Mouse (Mus musculus): ENCODE data around the gene Gramd4. TPM values are rescaled to one million over a fixed set of nuclear protein-coding genes. Genes with fewer than 3 reads are reported as not detected.
"Not testable (repeated sequence)": the region's sequence is repeated elsewhere in the genome, so short reads cannot be mapped to it uniquely, and the experiment has no call there.

The Gramd4 gene
- polyA plus RNA-seq, 1 experiment from 2014 or later, result 6.4 TPM

DNA sequence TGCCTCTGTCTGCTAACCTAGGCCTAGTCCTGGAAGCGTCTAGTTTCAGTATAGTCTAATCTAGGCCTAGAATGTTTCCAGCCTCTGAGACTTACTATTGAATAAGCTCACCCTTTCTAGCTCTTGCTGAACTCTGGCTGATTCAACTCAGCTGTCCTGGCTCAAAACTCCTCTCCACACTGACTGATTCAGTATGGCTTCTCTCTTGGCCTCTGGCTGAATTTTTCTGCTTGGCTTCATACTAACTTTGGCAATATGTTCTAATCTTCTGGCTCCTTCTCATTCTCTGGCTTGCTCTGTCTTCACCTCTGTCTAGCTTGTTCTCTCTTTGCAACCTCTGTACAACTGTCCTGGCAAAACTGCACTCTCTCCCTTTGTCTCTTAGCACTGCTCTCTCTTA is 35.7 kb downstream of the Gramd4 start:
- no peaks in the 10 kb centered on the region; the same call in 1 of the 2 replicates for H3K36me3 ChIP-seq (ENCODE audit: control insufficient read depth, insufficient read depth)
- no peaks in the 10 kb centered on the region for H3K9me3 ChIP-seq (ENCODE audit: control insufficient read depth)
- no peak overlapping the region for H3K9ac ChIP-seq (ENCODE audit: low read depth, low read length)
- WGBS, result 70% methylated on average over 1 of the region's 1 CpGs
- no peak overlapping the region for H3K27ac ChIP-seq (ENCODE audit: low read depth, low read length)
- H3K4me3 ChIP-seq (ENCODE audit: low read depth, low read length), result no peak overlapping the region
- ATAC-seq, result no peak
- no peak for TF ChIP-seq CTCF (IDR thresholded peaks at IDR 0.05; ENCODE audit: low read depth)
- H3K27me3 ChIP-seq (replicated peaks; ENCODE audit: control insufficient read depth, insufficient read depth, low read length), result no peaks in the 10 kb centered on the region
- peaks cover 17% of the 10 kb centered on the region for H3K4me1 ChIP-seq (replicated peaks; ENCODE audit: control insufficient read depth, insufficient read depth, low read length)
- H3K4me2 ChIP-seq (replicated peaks; ENCODE audit: low read depth), result no peak overlapping the region

DNA sequence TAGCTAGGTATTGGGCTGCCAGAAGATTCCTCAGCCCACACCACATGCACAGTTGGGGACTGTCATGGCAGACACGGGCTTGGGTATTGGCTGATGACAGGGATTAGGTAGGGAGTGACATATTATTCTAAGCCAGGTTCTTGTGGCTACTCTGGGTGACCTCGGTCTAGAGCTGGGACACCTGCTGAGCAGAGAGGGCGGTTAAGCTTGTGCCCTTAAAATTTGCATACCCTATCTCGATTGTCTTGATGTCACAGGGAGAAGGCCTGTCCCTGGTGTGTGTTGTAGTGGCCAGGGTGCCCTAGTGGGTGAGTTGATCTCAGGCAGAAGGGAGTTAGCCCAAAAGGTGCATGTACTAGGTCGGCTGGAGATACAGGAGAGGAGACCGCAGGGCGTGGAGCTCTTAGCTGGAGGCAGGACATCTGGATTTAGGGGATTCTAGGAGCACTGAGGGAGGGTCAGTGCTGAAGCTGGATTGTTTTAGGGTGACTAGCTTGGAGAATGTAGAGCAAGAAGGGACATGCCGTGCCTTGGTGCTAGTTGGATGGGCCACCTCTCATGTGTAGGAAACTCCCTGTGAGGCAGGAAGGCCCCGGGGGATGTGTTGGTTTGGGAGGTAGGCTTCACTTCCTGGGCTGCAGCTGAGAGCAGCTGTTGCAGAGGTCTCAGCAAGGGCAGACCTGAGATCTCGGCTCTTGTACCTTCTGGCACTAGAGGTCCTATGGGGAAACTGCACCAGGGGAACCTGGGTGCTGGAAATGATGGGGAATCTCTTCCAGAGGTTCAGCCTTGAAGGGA is 37.0 kb downstream of the Gramd4 start:
- TF ChIP-seq CTCF (IDR thresholded peaks at IDR 0.05; ENCODE audit: low read depth), result no peak
- no peak overlapping the region for H3K27ac ChIP-seq (ENCODE audit: low read depth, low read length)
- no peak for ATAC-seq
- 72% methylated on average over 10 of the region's 10 CpGs for WGBS
- H3K9me3 ChIP-seq (ENCODE audit: control insufficient read depth), result no peaks in the 10 kb centered on the region
- no peak overlapping the region for H3K4me3 ChIP-seq (ENCODE audit: low read depth, low read length)
- no peak overlapping the region for H3K9ac ChIP-seq (ENCODE audit: low read depth, low read length)
- no peak overlapping the region for H3K4me2 ChIP-seq (replicated peaks; ENCODE audit: low read depth)
- H3K27me3 ChIP-seq (replicated peaks; ENCODE audit: control insufficient read depth, insufficient read depth, low read length), result no peaks in the 10 kb centered on the region
- peaks cover 13% of the 10 kb centered on the region for H3K4me1 ChIP-seq (replicated peaks; ENCODE audit: control insufficient read depth, insufficient read depth, low read length)
- H3K36me3 ChIP-seq (ENCODE audit: control insufficient read depth, insufficient read depth), result no peaks in the 10 kb centered on the region; the same call in 1 of the 2 replicates

- peaks cover 2% of the 10 kb centered on the region; the same call in 1 of the 2 replicates for H3K36me3 ChIP-seq (ENCODE audit: control insufficient read depth, insufficient read depth)
- H3K27me3 ChIP-seq (replicated peaks; ENCODE audit: control insufficient read depth, insufficient read depth, low read length), result no peaks in the 10 kb centered on the region
- peaks cover under 1% of the 10 kb centered on the region for H3K4me1 ChIP-seq (replicated peaks; ENCODE audit: control insufficient read depth, insufficient read depth, low read length)
- no peak overlapping the region for H3K4me3 ChIP-seq (ENCODE audit: low read depth, low read length)
- no peak overlapping the region for H3K4me2 ChIP-seq (replicated peaks; ENCODE audit: low read depth)
- no peak overlapping the region for H3K9ac ChIP-seq (ENCODE audit: low read depth, low read length)
- no peak for TF ChIP-seq CTCF (IDR thresholded peaks at IDR 0.05; ENCODE audit: low read depth)
- 70% methylated on average over 17 of the region's 17 CpGs for WGBS
- H3K9me3 ChIP-seq (ENCODE audit: control insufficient read depth), result no peaks in the 10 kb centered on the region
- ATAC-seq, result no peak
- H3K27ac ChIP-seq (ENCODE audit: low read depth, low read length), result peak overlapping the region; percentile 75
These were observed 38.5 kb downstream of the Gramd4 start for GRCm38 (mm10) chr15:86095722-86096603.

- not testable (repeated sequence) for H3K9me3 ChIP-seq (ENCODE audit: control insufficient read depth); H3K4me2 ChIP-seq (replicated peaks; ENCODE audit: low read depth); H3K36me3 ChIP-seq (ENCODE audit: control insufficient read depth, insufficient read depth); H3K27me3 ChIP-seq (replicated peaks; ENCODE audit: control insufficient read depth, insufficient read depth, low read length); ATAC-seq; H3K9ac ChIP-seq (ENCODE audit: low read depth, low read length); H3K4me3 ChIP-seq (ENCODE audit: low read depth, low read length); H3K4me1 ChIP-seq (replicated peaks; ENCODE audit: control insufficient read depth, insufficient read depth, low read length)
- 90% methylated on average over 5 of the region's 5 CpGs for WGBS
- peak overlapping the region; percentile 75 for H3K27ac ChIP-seq (ENCODE audit: low read depth, low read length)
These were observed 39.1 kb downstream of the Gramd4 start for GRCm38 (mm10) chr15:86096604-86097020.

DNA sequence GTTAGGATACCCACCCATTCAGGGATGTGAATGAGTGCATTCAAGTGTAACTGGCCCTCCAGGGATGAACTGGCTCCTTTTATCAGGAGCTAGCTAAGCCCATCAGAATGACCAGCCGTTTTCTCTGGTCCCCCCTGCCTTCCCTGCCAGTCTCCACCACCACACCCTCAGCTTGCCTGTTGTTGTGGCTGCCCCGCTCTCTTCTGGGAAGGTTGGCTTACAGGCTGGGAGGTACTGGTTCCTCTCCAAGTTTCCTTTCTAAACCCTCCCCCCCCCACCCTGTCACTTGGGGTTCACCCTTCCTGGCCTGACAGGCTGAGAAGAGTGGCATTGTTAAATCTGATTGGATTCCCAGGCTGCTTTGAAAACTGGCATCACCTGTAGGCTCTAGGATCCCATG is 40.4 kb downstream of the Gramd4 start:
- WGBS, result 79% methylated on average over 2 of the region's 2 CpGs
- TF ChIP-seq CTCF (IDR thresholded peaks at IDR 0.05; ENCODE audit: low read depth), result no peak
- no peak for ATAC-seq

DNA sequence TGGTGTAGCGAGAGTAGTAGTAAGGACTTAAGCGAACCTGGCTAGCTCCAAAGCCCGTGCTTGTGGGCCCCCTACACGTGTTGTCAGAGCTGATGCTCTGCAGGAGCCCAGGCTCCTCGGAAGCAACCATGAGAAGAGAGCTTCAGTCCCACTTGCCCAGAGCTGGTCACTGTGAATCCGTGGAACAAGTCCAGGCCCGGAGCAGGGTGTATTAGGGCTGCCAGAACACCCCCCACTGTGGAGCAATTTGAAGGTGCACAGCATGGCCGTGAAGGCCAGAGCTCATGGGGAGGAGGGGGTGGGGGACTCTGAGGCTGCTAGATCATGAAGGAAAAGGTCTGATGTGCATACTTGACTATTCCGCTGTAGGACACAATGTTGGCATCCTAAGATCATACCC is 44.1 kb downstream of the Gramd4 start:
- Histone ChIP-seq H3K4me2 (replicated peaks; ENCODE audit: low read depth) (no peak overlapping the region), H3K4me3 (ENCODE audit: low read depth, low read length) (no peak overlapping the region), H3K4me1 (replicated peaks; ENCODE audit: control insufficient read depth, insufficient read depth, low read length) (no peaks in the 10 kb centered on the region; the same call in 1 of the 2 replicates), H3K27ac (ENCODE audit: low read depth, low read length) (no peak overlapping the region), H3K9ac (ENCODE audit: low read depth, low read length) (no peak overlapping the region), H3K9me3 (ENCODE audit: control insufficient read depth) (no peaks in the 10 kb centered on the region), H3K36me3 (ENCODE audit: control insufficient read depth, insufficient read depth) (peaks cover 9% of the 10 kb centered on the region; the same call in 1 of the 2 replicates), H3K27me3 (replicated peaks; ENCODE audit: control insufficient read depth, insufficient read depth, low read length) (no peaks in the 10 kb centered on the region)
- ATAC-seq, result no peak
- 87% methylated on average over 9 of the region's 9 CpGs for WGBS
- TF ChIP-seq CTCF (IDR thresholded peaks at IDR 0.05; ENCODE audit: low read depth), result no peak

More for the DNA sequence above, 40.4 kb downstream of the Gramd4 start:
- no peak overlapping the region for H3K9ac ChIP-seq (ENCODE audit: low read depth, low read length)
- no peaks in the 10 kb centered on the region for H3K27me3 ChIP-seq (replicated peaks; ENCODE audit: control insufficient read depth, insufficient read depth, low read length)
- H3K27ac ChIP-seq (ENCODE audit: low read depth, low read length), result no peak overlapping the region
- peaks cover 9% of the 10 kb centered on the region; the same call in 1 of the 2 replicates for H3K36me3 ChIP-seq (ENCODE audit: control insufficient read depth, insufficient read depth)
- H3K4me1 ChIP-seq (replicated peaks; ENCODE audit: control insufficient read depth, insufficient read depth, low read length), result no peaks in the 10 kb centered on the region; the same call in 1 of the 2 replicates
- no peaks in the 10 kb centered on the region for H3K9me3 ChIP-seq (ENCODE audit: control insufficient read depth)
- no peak overlapping the region for H3K4me2 ChIP-seq (replicated peaks; ENCODE audit: low read depth)
- no peak overlapping the region for H3K4me3 ChIP-seq (ENCODE audit: low read depth, low read length)

Measured in intestine, postnatal 0 days (tissue).